Mouse (Mus musculus): ENCODE results near the gene Cramp1l. TPM values are rescaled to one million over a fixed set of nuclear protein-coding genes. Genes with fewer than 3 reads are reported as not detected.

Gene Cramp1l
- 10 to 100 TPM; 36.0 to 42.6 TPM for total RNA-seq (2023)

GRCm38 (mm10) chr17:25015655-25016291 lies at the start of gene Cramp1l, which contains the start of gene Ift140:
TSS of gene Cramp1l (minus strand) at chr17:25015788.
TSS of gene Ift140 (plus strand) at chr17:25016085.

DNA sequence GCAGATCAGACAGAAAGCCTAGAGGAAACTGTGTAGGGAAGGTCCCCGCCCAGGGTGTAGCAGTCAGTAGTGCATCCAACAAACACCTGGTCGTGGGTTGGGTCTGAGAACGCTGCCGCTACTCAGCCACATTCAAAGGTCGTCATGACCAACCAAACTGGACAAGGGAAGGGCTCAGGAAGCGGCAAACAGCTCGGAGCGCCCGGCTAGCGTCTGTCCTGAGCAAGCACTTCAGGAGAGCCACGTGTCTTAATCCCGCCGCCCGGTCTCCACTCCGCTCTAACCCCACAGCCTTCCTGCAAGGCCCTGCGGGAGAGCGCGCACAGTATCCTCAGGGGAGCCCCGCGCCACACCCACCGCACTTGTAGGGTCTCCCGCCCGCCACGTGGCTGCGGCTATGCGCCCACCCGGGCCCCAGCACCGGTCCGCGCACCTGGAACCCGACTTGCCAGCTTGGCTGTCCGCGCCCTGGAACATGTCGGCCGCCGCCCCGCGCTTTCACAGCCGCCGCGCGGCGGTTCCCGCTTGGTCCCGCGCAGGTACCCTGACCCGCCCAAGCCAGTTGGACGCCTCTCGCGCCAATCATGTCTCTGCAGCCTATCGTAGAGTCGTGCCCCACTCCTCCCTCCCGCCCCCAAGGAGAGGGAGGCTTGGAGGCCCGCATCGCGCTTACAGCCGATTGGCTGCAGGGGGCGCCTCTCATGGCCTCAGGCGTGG lies 55.3 kb downstream of the Cramp1l start, which contains the start of gene Jpt2:
Jpt2 (minus strand) TSS at position 555 of the 717 bp plus-strand sequence.

GRCm38 (mm10) chr17:24936259-24937237 lies 79.0 kb downstream of the Cramp1l start, which contains the start of gene Mapk8ip3:
TSS of gene Mapk8ip3 (minus strand) at chr17:24936977.

Other genes with a start within 250 kb of the Cramp1l start
- gene Meiob, start 211.5 kb downstream of the Cramp1l start, total RNA-seq (2023), result not detected
- 10 to 100 TPM; 29.9 to 32.6 TPM for gene Hagh, start 175.6 kb downstream of the Cramp1l start, total RNA-seq (2023)
- 1 to 10 TPM; 1.8 to 2.6 TPM for gene Fahd1, start 165.4 kb downstream of the Cramp1l start, total RNA-seq (2023)
- gene Igfals, start 149.8 kb downstream of the Cramp1l start, total RNA-seq (2023), result 1 to 10 TPM in 1 of 2 experiments, under 1 TPM in 1; 0.80 to 1.3 TPM
- gene Nubp2, start 129.4 kb downstream of the Cramp1l start, total RNA-seq (2023), result 10 to 100 TPM; 61.9 to 68.8 TPM
- 10 to 100 TPM; 36.0 to 40.1 TPM for gene Spsb3, start 129.1 kb downstream of the Cramp1l start, total RNA-seq (2023)
- 10 to 100 TPM; 68.9 to 86.2 TPM for gene Eme2, start 120.7 kb downstream of the Cramp1l start, total RNA-seq (2023)
- 10 to 100 TPM; 25.7 to 31.4 TPM for gene Mrps34, start 120.7 kb downstream of the Cramp1l start, total RNA-seq (2023)
- 10 to 100 TPM; 31.9 to 34.5 TPM for gene Nme3, start 119.3 kb downstream of the Cramp1l start, total RNA-seq (2023)
- gene Mapk8ip3, start 78.8 kb downstream of the Cramp1l start, total RNA-seq (2023), result 100 to 1,000 TPM; 234 to 243 TPM
- 10 to 100 TPM; 40.5 to 45.8 TPM for gene Jpt2, start 55.1 kb downstream of the Cramp1l start, total RNA-seq (2023)
- 10 to 100 TPM; 63.5 to 65.4 TPM for gene Ift140, start 297 bp upstream of the Cramp1l start, total RNA-seq (2023)
- gene Tmem204, start 67.8 kb upstream of the Cramp1l start, total RNA-seq (2023), result not detected
- 10 to 100 TPM; 42.1 to 47.6 TPM for gene Telo2, start 100.2 kb upstream of the Cramp1l start, total RNA-seq (2023)
- gene Ptx4, start 105.0 kb upstream of the Cramp1l start, total RNA-seq (2023), result not detected
- gene Clcn7, start 117.6 kb upstream of the Cramp1l start, total RNA-seq (2023), result 10 to 100 TPM; 39.5 to 41.6 TPM
- under 1 TPM; 0.30 to 0.38 TPM for gene Ccdc154, start 146.7 kb upstream of the Cramp1l start, total RNA-seq (2023)
- gene Gm38655, start 159.7 kb upstream of the Cramp1l start, total RNA-seq (2023), result not detected
- gene BC003965, start 168.8 kb upstream of the Cramp1l start, total RNA-seq (2023), result 10 to 100 TPM; 17.6 to 19.4 TPM
- gene Unkl, start 172.6 kb upstream of the Cramp1l start, total RNA-seq (2023), result 10 to 100 TPM; 43.1 to 45.2 TPM
- gene Gnptg, start 224.3 kb upstream of the Cramp1l start, total RNA-seq (2023), result 10 to 100 TPM; 21.9 to 24.3 TPM
- 10 to 100 TPM; 16.7 to 22.5 TPM for gene Tsr3, start 224.4 kb upstream of the Cramp1l start, total RNA-seq (2023)
- gene Baiap3, start 240.6 kb upstream of the Cramp1l start, total RNA-seq (2023), result 1 to 10 TPM in 1 of 2 experiments, under 1 TPM in 1; 0.39 to 2.0 TPM